Comparison of ENCODE assay signal across 8 mouse cellular contexts in genomic region chr10:89444381-89444780, GRCm38 (mm10). TPM values are rescaled to one million over a fixed set of nuclear protein-coding genes. Genes with fewer than 3 reads are reported as not detected.
DNase-seq lines count a peak whose midpoint lies in the region; ATAC-seq and TF ChIP-seq lines count a peak whose summit lies in the region.

No protein-coding gene starts in this region.

- no peaks in the 10 kb centered on the region for H3K36me3 ChIP-seq in embryonic facial prominence, embryonic 14.5 days (ENCODE audit: control insufficient read depth, insufficient read depth, low read length)
- H3K36me3 ChIP-seq in limb, embryonic 11.5 days (ENCODE audit: control insufficient read depth, insufficient read depth, low read length): no peaks in the 10 kb centered on the region
- no peaks in the 10 kb centered on the region for H3K36me3 ChIP-seq in neural tube, embryonic 14.5 days (ENCODE audit: control insufficient read depth, insufficient read depth, low read length)

- peak overlapping the region; percentile 90 for H3K4me3 ChIP-seq in layer of hippocampus, adult 2 months
- peak overlapping the region; percentile 71 for H3K4me3 ChIP-seq in embryonic facial prominence, embryonic 14.5 days (ENCODE audit: low read depth, low read length)
- H3K4me3 ChIP-seq in limb, embryonic 11.5 days (ENCODE audit: low read depth, low read length): peak overlapping the region; percentile 45; the same call in 1 of the 2 replicates
- peak overlapping the region; percentile 61; the same call in 1 of the 2 replicates for H3K4me3 ChIP-seq in neural tube, embryonic 14.5 days (ENCODE audit: low read depth, low read length)

- WGBS in embryonic facial prominence, embryonic 14.5 days: 29% methylated on average over 3 of the region's 3 CpGs
- WGBS in limb, embryonic 11.5 days: 56% methylated on average over 3 of the region's 3 CpGs
- WGBS in neural tube, embryonic 14.5 days: 40% methylated on average over 3 of the region's 3 CpGs

- no peak for DNase-seq in layer of hippocampus, adult 2 months (ENCODE audit: low spot score in 2 of 2)
- no peak for DNase-seq in layer of hippocampus, adult 8-10 months (ENCODE audit: low spot score in 2 of 2)
- no peak for DNase-seq in embryonic facial prominence, embryonic 14.5 days (ENCODE audit: low spot score)
- DNase-seq in limb, embryonic 11.5 days (ENCODE audit: low spot score): no peak
- no peak for DNase-seq in adrenal gland, postnatal 36 days
- no peak for DNase-seq in left cerebral cortex, postnatal 14 days (ENCODE audit: low spot score in 2 of 2)
- no peak for DNase-seq in spleen, postnatal 10 days (ENCODE audit: low spot score in 2 of 2)

- H3K27me3 ChIP-seq in embryonic facial prominence, embryonic 14.5 days (replicated peaks; ENCODE audit: control insufficient read depth, insufficient read depth, low read length): no peaks in the 10 kb centered on the region
- no peaks in the 10 kb centered on the region for H3K27me3 ChIP-seq in limb, embryonic 11.5 days (ENCODE audit: control insufficient read depth, insufficient read depth, low read length)
- no peaks in the 10 kb centered on the region for H3K27me3 ChIP-seq in neural tube, embryonic 14.5 days (ENCODE audit: control insufficient read depth, insufficient read depth, low read length)

- no peak overlapping the region for H3K27ac ChIP-seq in layer of hippocampus, adult 2 months
- H3K27ac ChIP-seq in embryonic facial prominence, embryonic 14.5 days (replicated peaks; ENCODE audit: low read depth, low read length): peak overlapping the region; percentile 28
- H3K27ac ChIP-seq in limb, embryonic 11.5 days (replicated peaks; ENCODE audit: low read depth, low read length): no peak overlapping the region; the same call in 1 of the 2 replicates
- H3K27ac ChIP-seq in neural tube, embryonic 14.5 days (ENCODE audit: low read depth, low read length): no peak overlapping the region

- intact Hi-C loops in left cerebral cortex, postnatal 14 days (cut with DNase I): no loop called here

- no peaks in the 10 kb centered on the region for H3K9me3 ChIP-seq in embryonic facial prominence, embryonic 14.5 days (ENCODE audit: control insufficient read depth, low read length)
- no peaks in the 10 kb centered on the region for H3K9me3 ChIP-seq in limb, embryonic 11.5 days (ENCODE audit: control insufficient read depth, low read length)
- no peaks in the 10 kb centered on the region for H3K9me3 ChIP-seq in neural tube, embryonic 14.5 days (ENCODE audit: control insufficient read depth, low read length)

- peaks cover 6% of the 10 kb centered on the region; the same call in 1 of the 2 replicates for H3K4me1 ChIP-seq in embryonic facial prominence, embryonic 14.5 days (ENCODE audit: control insufficient read depth, insufficient read depth, low read length)
- H3K4me1 ChIP-seq in limb, embryonic 11.5 days (ENCODE audit: control insufficient read depth, insufficient read depth, low read length): peaks cover 7% of the 10 kb centered on the region; the same call in 1 of the 2 replicates
- H3K4me1 ChIP-seq in neural tube, embryonic 14.5 days (ENCODE audit: control insufficient read depth, insufficient read depth, low read length): 0 out of 2 replicates have a peak, but pooled peaks cover 5% of the 10 kb centered on the region

- H3K9ac ChIP-seq in embryonic facial prominence, embryonic 14.5 days (ENCODE audit: low read depth, low read length): peak overlapping the region; percentile 70; the same call in 1 of the 2 replicates
- H3K9ac ChIP-seq in limb, embryonic 11.5 days (ENCODE audit: low read length): peak overlapping the region; percentile 61; the same call in 1 of the 2 replicates
- H3K9ac ChIP-seq in neural tube, embryonic 14.5 days (replicated peaks; ENCODE audit: low read depth, low read length): no peak overlapping the region

- peak overlapping the region; percentile 89 for H3K4me2 ChIP-seq in embryonic facial prominence, embryonic 14.5 days (ENCODE audit: low read depth, low read length)
- peak overlapping the region; percentile 93 for H3K4me2 ChIP-seq in limb, embryonic 11.5 days (ENCODE audit: low read depth, severe bottlenecking)
- peak overlapping the region; percentile 99 for H3K4me2 ChIP-seq in neural tube, embryonic 14.5 days (ENCODE audit: low read depth, low read length)

- no peak for TF ChIP-seq CTCF in layer of hippocampus, adult 2 months (conservative IDR thresholded peaks at IDR 0.05)

- ATAC-seq in embryonic facial prominence, embryonic 14.5 days (ENCODE audit: low read depth): no peak
- ATAC-seq in limb, embryonic 11.5 days (ENCODE audit: insufficient number of reproducible peaks, low FRiP score, low TSS enrichment, low read depth): no peak
- ATAC-seq in neural tube, embryonic 14.5 days (ENCODE audit: low read depth): no peak

RNA-seq across cellular contexts. Expression of gene Gas2l3, which starts 0.6 kb away (rescaled TPM):
- total RNA-seq in layer of hippocampus, adult 2 months (2021): 1 to 10 TPM; 1.9 to 2.0 TPM
- 1 to 10 TPM; 3.7 to 4.3 (median 3.9) TPM for total RNA-seq in layer of hippocampus, adult 8-10 months (2022)
- 11.1 and 14.4 TPM in 2 replicates for polyA plus RNA-seq in embryonic facial prominence, embryonic 14.5 days (2014; fragmentation: Nextera tagmentation; extraction: Ambion mirVana)
- polyA plus RNA-seq in limb, embryonic 11.5 days (2014; fragmentation: Nextera tagmentation; extraction: Ambion mirVana): 9.6 and 10.9 TPM in 2 replicates
- 2.8 and 4.7 TPM in 2 replicates for polyA plus RNA-seq in neural tube, embryonic 14.5 days (2014; fragmentation: Nextera tagmentation; extraction: Ambion mirVana)
- total RNA-seq in adrenal gland, postnatal 36 days (2021): 1 to 10 TPM; 4.4 to 5.3 TPM
- 1 to 10 TPM; 1.8 to 2.6 TPM for total RNA-seq in left cerebral cortex, postnatal 14 days (2021)
